14 mouse cellular contexts compared by ENCODE assay signal in genomic region chr3:78825505-78825904, GRCm38 (mm10).
A peak's percentile ranks its signal among the peaks of the same experiment; 100 is the strongest.
DNase-seq lines count a peak whose midpoint lies in the region; ATAC-seq and TF ChIP-seq lines count a peak whose summit lies in the region.
"Had no signal": no experiment of that assay in that cellular context is flagged by ENCODE, and none has a peak within 500 bp of the region (broad histone marks: within the 10 kb centered on the region; RNA-seq: fewer than 3 reads in every experiment).

No protein-coding gene starts in this region.

- no peaks in the 10 kb centered on the region for H3K4me1 ChIP-seq in lung, embryonic 14.5 days (ENCODE audit: insufficient read depth)
- H3K4me1 ChIP-seq: embryonic facial prominence, embryonic 13.5 days; heart, embryonic 15.5 days; midbrain, embryonic 13.5 days had no signal

- peak; percentile 19 for DNase-seq in gastrocnemius, postnatal 10 days
- no peak for DNase-seq in gastrocnemius, postnatal 25 days
- peak; percentile 73 for DNase-seq in lung, embryonic 14.5 days
- DNase-seq in lung, postnatal 25 days (ENCODE audit: low spot score), result no peak
- DNase-seq in embryo, embryonic 10 days (ENCODE audit: low spot score), result peak; percentile 13
- DNase-seq in ovary, postnatal 14 days (ENCODE audit: low spot score), result peak; percentile 21
- DNase-seq in frontal cortex, adult 2 months (ENCODE audit: extremely low spot score in 1 of 2, low spot score in 1 of 2), result no peak
- DNase-seq in natural killer cell, adult 2 months (ENCODE audit: low spot score in 2 of 2), result no peak
- DNase-seq: B cell, adult 2 months; thymus, postnatal 36 days had no signal

- no peak overlapping the region for H3K4me3 ChIP-seq in lung, embryonic 14.5 days (ENCODE audit: low read depth, low read length)
- H3K4me3 ChIP-seq: embryonic facial prominence, embryonic 13.5 days; heart, embryonic 15.5 days; midbrain, embryonic 13.5 days had no signal

- TF ChIP-seq CTCF in lung, embryonic 14.5 days (IDR thresholded peaks at IDR 0.05; ENCODE audit: low read depth), result no peak

- no peak overlapping the region for H3K27ac ChIP-seq in lung, embryonic 14.5 days (ENCODE audit: low read depth)
- H3K27ac ChIP-seq: embryonic facial prominence, embryonic 13.5 days; heart, embryonic 15.5 days; midbrain, embryonic 13.5 days had no signal

- no peak overlapping the region for H3K4me2 ChIP-seq in lung, embryonic 14.5 days
- H3K4me2 ChIP-seq: embryonic facial prominence, embryonic 13.5 days; heart, embryonic 15.5 days; midbrain, embryonic 13.5 days had no signal

- H3K9me3 ChIP-seq in lung, embryonic 14.5 days (ENCODE audit: low read depth, low read length), result no peaks in the 10 kb centered on the region
- H3K9me3 ChIP-seq: embryonic facial prominence, embryonic 13.5 days; heart, embryonic 15.5 days; midbrain, embryonic 13.5 days had no signal

- no peak for ATAC-seq in lung, embryonic 14.5 days (ENCODE audit: insufficient read depth)
- ATAC-seq: intestine, postnatal 0 days; midbrain, embryonic 13.5 days had no signal

- no peak overlapping the region for H3K9ac ChIP-seq in lung, embryonic 14.5 days
- H3K9ac ChIP-seq: embryonic facial prominence, embryonic 13.5 days; heart, embryonic 15.5 days; midbrain, embryonic 13.5 days had no signal

- WGBS in lung, embryonic 14.5 days, result 57% methylated on average over 2 of the region's 2 CpGs

- no peaks in the 10 kb centered on the region for H3K36me3 ChIP-seq in lung, embryonic 14.5 days (ENCODE audit: insufficient read depth)
- H3K36me3 ChIP-seq: embryonic facial prominence, embryonic 13.5 days; heart, embryonic 15.5 days; midbrain, embryonic 13.5 days had no signal

- no peaks in the 10 kb centered on the region for H3K27me3 ChIP-seq in lung, embryonic 14.5 days (ENCODE audit: insufficient read depth, low read length)
- H3K27me3 ChIP-seq: embryonic facial prominence, embryonic 13.5 days; heart, embryonic 15.5 days; midbrain, embryonic 13.5 days had no signal

Comparison
In these comparisons a context has a peak if more than half of its experiments do, and no peak if none do; other contexts are left out.
1. DNase-seq: peak in gastrocnemius, postnatal 10 days (single experiment), lung, embryonic 14.5 days (single experiment), embryo, embryonic 10 days (single experiment) and ovary, postnatal 14 days (single experiment); none in gastrocnemius, postnatal 25 days (single experiment), lung, postnatal 25 days (single experiment), frontal cortex, adult 2 months (0 of 2) and natural killer cell, adult 2 months (0 of 2).